Mouse (Mus musculus) cerebellum, adult 2 months (tissue): ENCODE data around the gene Gtf2h4. TPM values are rescaled to one million over a fixed set of nuclear protein-coding genes. Genes with fewer than 3 reads are reported as not detected.

Experiments
- DNase-seq, 2 experiments: peaks; one replicate each; pipeline ENCODE4 v3.0.0; 2021
- H3K27ac ChIP-seq: fragments of 200-500 bp; 2 replicates; pipeline ENCODE4 v1.5.1; 2012; ENCODE audit warnings: low read length, control low read depth, inconsistent platforms; ENCODE audit not compliant: insufficient read depth
- H3K27me3 ChIP-seq: fragments of 200-500 bp; 2 replicates; pipeline ENCODE4 v1.6.1; 2012; ENCODE audit warnings: inconsistent platforms, mild to moderate bottlenecking, low read length, moderate library complexity; ENCODE audit not compliant: control insufficient read depth, insufficient read depth
- H3K4me1 ChIP-seq: fragments of 200-500 bp; 2 replicates; pipeline ENCODE4 v1.6.1; 2011; ENCODE audit warnings: low read length; ENCODE audit not compliant: control insufficient read depth, insufficient read depth
- H3K4me3 ChIP-seq: fragments of 200-500 bp; replicated peaks from 2 replicates; pipeline ENCODE3; 2011; ENCODE audit warnings: mild to moderate bottlenecking, low read depth, low read length, control low read depth; ENCODE audit not compliant: insufficient read depth
- CTCF ChIP-seq: fragments of 200-500 bp; IDR thresholded peaks from 2 replicates; pipeline ENCODE4 v1.5.1; 2011; ENCODE audit warnings: low read depth, mild to moderate bottlenecking, control low read depth, low read length, moderate library complexity, borderline replicate concordance; ENCODE audit not compliant: insufficient read depth
- POLR2A ChIP-seq: fragments of 200-500 bp; IDR thresholded peaks from 2 replicates; pipeline ENCODE4 v1.6.1; 2011; ENCODE audit warnings: low read length, control low read depth, borderline replicate concordance; ENCODE audit not compliant: insufficient read depth
- WGBS: fragments of 180-500 bp; shearing (Covaris S2); methylation state at CpG from one replicate; pipeline ENCODE4 v1.1.7; 2018; 5-methylcytosine and 5-hydroxymethylcytosine counted together
- polyA plus RNA-seq: library from polyadenylated mRNA; depleted of rRNA; stranded (reverse); fragments of >200 nt; gene quantifications from 2 replicates; pipeline ENCODE4 v1.2.3, GENCODE M21; 2012

The Gtf2h4 gene
- polyA plus RNA-seq, 1 experiment, result 30.7 TPM

DNA sequence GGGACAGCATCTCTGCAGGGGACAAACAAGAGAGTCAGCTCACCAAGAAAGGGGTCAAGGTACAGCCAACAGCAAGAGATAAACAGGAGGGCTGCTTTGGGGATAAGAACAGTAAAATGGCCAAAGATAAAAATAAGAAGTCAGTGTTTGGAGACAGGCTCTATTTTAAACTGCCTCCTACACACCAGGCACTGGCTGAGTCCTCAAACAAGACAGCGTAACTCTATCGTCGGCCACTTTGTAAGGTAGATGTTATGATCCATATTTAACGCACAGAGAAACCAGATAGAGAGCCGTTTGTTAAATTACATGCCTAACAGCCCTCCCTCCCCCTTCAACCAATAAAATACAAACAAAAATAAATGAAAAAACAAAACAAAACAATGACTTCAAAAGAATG is 20.4 kb upstream of the Gtf2h4 start:
- H3K27me3 ChIP-seq, result no peaks in the 10 kb centered on the region
- TF ChIP-seq CTCF, result no peak
- no peak for TF ChIP-seq POLR2A
- DNase-seq, result no peak
- peaks cover 17% of the 10 kb centered on the region for H3K4me1 ChIP-seq
- WGBS, result 82% methylated on average over 5 of the region's 5 CpGs
- H3K4me3 ChIP-seq, result no peak overlapping the region
- H3K27ac ChIP-seq, result no peak overlapping the region

DNA sequence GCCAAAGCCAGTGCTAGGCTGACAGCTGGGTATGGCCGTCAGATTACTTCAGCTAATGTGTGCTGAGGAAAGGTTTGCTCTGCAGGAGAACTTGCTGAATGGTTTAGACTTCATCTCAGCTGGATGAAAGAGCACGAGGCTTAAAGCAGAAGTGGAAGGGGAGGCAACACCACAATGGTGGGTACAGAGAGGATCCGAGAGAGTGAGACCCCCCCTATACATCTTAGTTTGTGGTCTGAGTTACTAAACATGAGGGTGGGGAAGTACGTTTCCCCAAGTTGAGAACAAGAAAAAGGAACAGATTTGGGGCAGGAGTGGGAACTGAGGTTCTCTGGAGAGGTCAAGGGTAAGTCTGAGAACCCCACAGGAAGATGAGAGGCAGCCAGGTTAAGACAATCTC is 18.8 kb upstream of the Gtf2h4 start:
- DNase-seq, result no peak
- WGBS, result 61% methylated on average over 4 of the region's 4 CpGs
- Histone ChIP-seq H3K4me3 (no peak overlapping the region), H3K4me1 (peaks cover 8% of the 10 kb centered on the region), H3K27me3 (no peaks in the 10 kb centered on the region), H3K27ac (no peak overlapping the region)
- no peak for TF ChIP-seq CTCF
- TF ChIP-seq POLR2A, result no peak

- WGBS, result 70% methylated on average over 4 of the region's 4 CpGs
- Histone ChIP-seq H3K27me3 (no peaks in the 10 kb centered on the region), H3K4me3 (no peak overlapping the region), H3K4me1 (peaks cover 4% of the 10 kb centered on the region), H3K27ac (no peak overlapping the region)
- TF ChIP-seq CTCF (no peak), POLR2A (no peak)
- no peak for DNase-seq
These were observed 18.3 kb upstream of the Gtf2h4 start for GRCm38 (mm10) chr17:35691811-35692210.

DNA sequence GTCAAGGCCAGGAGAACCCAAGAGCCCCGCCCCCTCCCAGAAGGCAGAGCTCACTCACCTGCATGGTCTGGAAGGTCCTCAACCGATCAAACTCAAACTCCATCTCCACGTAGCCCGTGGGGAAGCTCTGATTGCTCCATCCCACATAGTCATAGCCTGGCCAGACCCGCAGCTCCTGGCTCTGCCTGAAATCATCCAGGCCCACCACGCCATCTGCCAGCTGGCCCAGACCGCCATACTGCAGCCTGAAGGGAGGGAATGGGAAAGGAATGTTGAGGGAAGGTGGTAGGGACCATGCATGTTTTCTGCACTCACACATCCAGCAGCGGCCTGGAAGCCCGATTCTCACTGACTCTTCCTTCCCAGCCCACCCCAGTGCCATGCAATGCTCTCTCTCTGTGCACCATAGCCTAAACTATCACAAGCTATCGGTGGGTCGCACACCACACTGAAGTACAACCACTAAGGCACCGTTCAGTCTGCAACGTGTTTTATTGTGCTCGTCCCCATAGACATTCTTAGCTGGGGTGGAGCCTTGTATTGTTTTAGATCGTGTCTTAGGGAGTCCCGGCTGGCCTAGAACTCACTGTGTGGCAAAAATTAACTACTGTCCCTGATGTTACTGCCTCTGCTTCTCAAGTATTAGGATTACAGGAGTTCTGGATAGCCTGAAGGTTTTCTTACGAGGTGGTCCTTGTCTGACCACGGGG is 16.6 kb upstream of the Gtf2h4 start:
- H3K27me3 ChIP-seq, result no peaks in the 10 kb centered on the region
- TF ChIP-seq POLR2A (no peak), CTCF (no peak)
- 58% methylated on average over 18 of the region's 18 CpGs for whole genome bisulfite sequencing
- no peaks in the 10 kb centered on the region; the same call in 1 of the 2 replicates for H3K4me1 ChIP-seq
- no peak overlapping the region for H3K4me3 ChIP-seq
- no peak overlapping the region for H3K27ac ChIP-seq
- no peak for DNase-seq

- Histone ChIP-seq H3K27me3 (no peaks in the 10 kb centered on the region), H3K4me1 (no peaks in the 10 kb centered on the region; the same call in 1 of the 2 replicates), H3K27ac (no peak overlapping the region), H3K4me3 (no peak overlapping the region)
- no peak for DNase-seq
- TF ChIP-seq CTCF, result no peak
- TF ChIP-seq POLR2A, result no peak
- 85% methylated on average over 25 of the region's 25 CpGs for WGBS
These were observed 15.0 kb upstream of the Gtf2h4 start for GRCm38 (mm10) chr17:35688347-35689175.

- no peak for TF ChIP-seq CTCF
- TF ChIP-seq POLR2A, result no peak
- Histone ChIP-seq H3K4me3 (no peak overlapping the region), H3K27ac (no peak overlapping the region), H3K27me3 (no peaks in the 10 kb centered on the region), H3K4me1 (no peaks in the 10 kb centered on the region)
- WGBS, result 34% methylated on average over 9 of the region's 9 CpGs
- DNase-seq, result no peak
These were observed 11.5 kb upstream of the Gtf2h4 start for GRCm38 (mm10) chr17:35685061-35685460.

DNA sequence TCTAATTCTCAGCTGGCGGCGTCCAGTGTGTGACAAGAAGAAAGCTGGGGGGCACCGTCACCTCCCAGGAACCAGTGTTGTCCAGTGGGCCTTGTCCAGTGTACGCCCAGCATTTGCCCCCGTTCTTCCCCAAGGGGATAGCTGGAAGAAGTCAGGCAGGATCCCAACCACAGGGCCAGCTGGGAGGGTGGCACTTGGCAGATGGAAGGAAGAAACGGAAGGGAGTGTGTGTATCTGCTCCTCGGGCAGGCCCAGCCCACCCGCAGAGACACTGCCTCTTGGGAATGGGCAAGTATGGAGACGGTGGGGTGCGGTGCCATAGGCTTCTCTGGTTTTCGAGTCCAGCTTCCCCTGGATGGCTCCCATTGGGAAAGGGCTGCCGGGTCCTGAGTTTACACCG is 8.4 kb upstream of the Gtf2h4 start:
- no peak for DNase-seq
- Histone ChIP-seq H3K4me1 (no peaks in the 10 kb centered on the region), H3K27me3 (no peaks in the 10 kb centered on the region), H3K27ac (no peak overlapping the region), H3K4me3 (no peak overlapping the region)
- WGBS, result 59% methylated on average over 13 of the region's 13 CpGs
- TF ChIP-seq CTCF (no peak), POLR2A (no peak)

DNA sequence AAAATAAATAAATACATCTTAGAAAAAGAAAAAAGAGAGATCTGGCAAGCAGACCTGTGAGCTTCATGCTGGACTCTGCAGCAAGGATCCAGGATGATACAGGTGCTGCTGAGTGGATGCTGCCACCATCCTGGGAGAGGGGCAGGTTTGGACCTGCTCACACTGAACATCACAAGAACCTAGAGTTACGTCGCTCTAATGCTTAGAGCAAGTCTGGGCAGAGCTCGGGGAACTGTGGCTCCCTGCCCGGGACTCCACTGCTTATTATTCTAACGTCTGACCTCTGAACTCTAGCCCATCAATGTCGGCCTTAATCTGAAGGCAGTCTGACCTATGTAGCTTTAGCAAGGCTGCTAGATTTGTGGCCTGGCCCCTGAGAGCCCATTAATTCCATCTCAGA is 7.1 kb upstream of the Gtf2h4 start:
- DNase-seq, result no peak
- WGBS, result 27% methylated on average over 6 of the region's 6 CpGs
- TF ChIP-seq CTCF (no peak), POLR2A (no peak)
- no peaks in the 10 kb centered on the region for H3K27me3 ChIP-seq
- no peak overlapping the region for H3K27ac ChIP-seq
- H3K4me1 ChIP-seq, result no peaks in the 10 kb centered on the region
- no peak overlapping the region for H3K4me3 ChIP-seq
